In the genomic region with DNA sequence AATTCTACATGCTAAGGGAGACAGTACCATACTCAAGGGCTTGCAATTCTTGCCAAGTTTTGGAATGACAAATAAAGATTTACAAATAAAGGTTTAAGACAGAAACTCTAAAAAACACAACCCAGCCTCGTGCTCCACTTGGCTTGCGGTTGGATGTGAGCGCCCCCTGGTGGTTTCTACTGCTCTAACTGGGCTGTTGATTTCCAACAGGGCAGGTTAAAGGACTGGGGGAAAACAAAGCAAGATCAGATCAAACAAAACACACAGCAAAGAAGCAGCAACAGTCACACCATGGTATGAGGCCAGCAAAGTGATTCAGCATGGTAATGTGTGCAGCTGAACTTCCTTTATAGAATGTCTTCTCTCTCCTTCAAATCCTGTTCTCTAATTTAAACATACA, we compare ENCODE assay signal across 9 mouse cellular contexts.
A peak's percentile ranks its signal among the peaks of the same experiment; 100 is the strongest.
DNase-seq lines count a peak whose midpoint lies in the region; ATAC-seq lines count a peak whose summit lies in the region.
"Had no signal": no experiment of that assay in that cellular context is flagged by ENCODE, and none has a peak within 500 bp of the region (broad histone marks: within the 10 kb centered on the region; RNA-seq: fewer than 3 reads in every experiment).

No protein-coding gene starts in this region.

- no peak overlapping the region for H3K4me3 ChIP-seq in embryonic facial prominence, embryonic 11.5 days (ENCODE audit: low read depth, low read length)
- H3K4me3 ChIP-seq in heart, embryonic 10.5 days: no peak overlapping the region
- H3K4me3 ChIP-seq: limb, embryonic 15.5 days had no signal

- no peaks in the 10 kb centered on the region for H3K27me3 ChIP-seq in embryonic facial prominence, embryonic 11.5 days (ENCODE audit: control insufficient read depth, insufficient read depth, low read length)
- no peaks in the 10 kb centered on the region; the same call in 1 of the 2 replicates for H3K27me3 ChIP-seq in heart, embryonic 10.5 days (ENCODE audit: insufficient read depth, poor library complexity, severe bottlenecking)
- H3K27me3 ChIP-seq: limb, embryonic 15.5 days had no signal

- 10% methylated on average over 3 of the region's 3 CpGs for WGBS in embryonic facial prominence, embryonic 11.5 days
- WGBS in heart, embryonic 10.5 days: 7% methylated on average over 3 of the region's 3 CpGs

- H3K4me1 ChIP-seq in embryonic facial prominence, embryonic 11.5 days (ENCODE audit: control insufficient read depth, insufficient read depth, low read length): no peaks in the 10 kb centered on the region; the same call in 1 of the 2 replicates
- H3K4me1 ChIP-seq in heart, embryonic 10.5 days: peaks cover 14% of the 10 kb centered on the region; the same call in 1 of the 2 replicates

- H3K4me2 ChIP-seq in embryonic facial prominence, embryonic 11.5 days (ENCODE audit: low read depth, low read length): no peak overlapping the region
- H3K4me2 ChIP-seq: limb, embryonic 15.5 days had no signal

- no peak overlapping the region for H3K27ac ChIP-seq in embryonic facial prominence, embryonic 11.5 days (replicated peaks; ENCODE audit: low read depth, low read length)
- no peak overlapping the region for H3K27ac ChIP-seq in heart, embryonic 10.5 days
- H3K27ac ChIP-seq: limb, embryonic 15.5 days had no signal

- H3K9me3 ChIP-seq in embryonic facial prominence, embryonic 11.5 days (replicated peaks; ENCODE audit: control insufficient read depth, low read length): no peaks in the 10 kb centered on the region
- no peaks in the 10 kb centered on the region for H3K9me3 ChIP-seq in heart, embryonic 10.5 days
- H3K9me3 ChIP-seq: limb, embryonic 15.5 days had no signal

- no peak for ATAC-seq in embryonic facial prominence, embryonic 11.5 days (replicated peaks; ENCODE audit: insufficient number of reproducible peaks, low FRiP score, low TSS enrichment, low read depth)
- ATAC-seq in megakaryocyte progenitor cell, adult 5-6 weeks (replicated peaks; ENCODE audit: poor library complexity): peak; percentile 68
- no peak for ATAC-seq in inflammation-experienced regulatory T-cells, adult 6 months

- H3K9ac ChIP-seq in embryonic facial prominence, embryonic 11.5 days (replicated peaks; ENCODE audit: low read length): no peak overlapping the region
- H3K9ac ChIP-seq: limb, embryonic 15.5 days had no signal

- H3K36me3 ChIP-seq in embryonic facial prominence, embryonic 11.5 days (replicated peaks; ENCODE audit: control insufficient read depth, insufficient read depth, low read depth, low read length): no peaks in the 10 kb centered on the region
- no peaks in the 10 kb centered on the region for H3K36me3 ChIP-seq in heart, embryonic 10.5 days
- H3K36me3 ChIP-seq: limb, embryonic 15.5 days had no signal

- DNase-seq in ES-CJ7 (ENCODE audit: low read depth, low spot score): peak; percentile 88
- DNase-seq in adrenal gland, adult 8-10 months: peak; percentile 39
- DNase-seq in embryonic facial prominence, embryonic 11.5 days (ENCODE audit: low spot score): peak; percentile 86
- DNase-seq in heart, embryonic 10.5 days (ENCODE audit: low spot score): peak; percentile 78
- DNase-seq in layer of hippocampus, postnatal 10 days (ENCODE audit: low spot score in 2 of 2): peak; percentile 84 to 86
- DNase-seq in right cerebral cortex, postnatal 36 days (ENCODE audit: low spot score in 2 of 2): peak; percentile 18 to 49

Comparison
In these comparisons a context has a peak if more than half of its experiments do, and no peak if none do; other contexts are left out.
1. DNase-seq: peak in every context shown above with its lines; median percentile 88 in ES-CJ7; 86 in embryonic facial prominence, embryonic 11.5 days; 85 in layer of hippocampus, postnatal 10 days; 78 in heart, embryonic 10.5 days; 39 in adrenal gland, adult 8-10 months; 34 in right cerebral cortex, postnatal 36 days.